Mouse (Mus musculus) left cerebral cortex, adult 18-20 months (tissue): ENCODE measurements around the gene Capn8. TPM values are rescaled to one million over a fixed set of nuclear protein-coding genes. Genes with fewer than 3 reads are reported as not detected.

Source experiments
- DNase-seq, 2 experiments: peaks; one replicate each; pipeline ENCODE4 v3.0.0; 2021 to 2022; ENCODE audit warnings: low spot score in 2 of 2, mixed read lengths in 1 of 2
- total RNA-seq, 2 experiments: library from RNA; stranded (reverse); gene quantifications; 2 replicates each; pipeline ENCODE4 v1.2.3; 2021

The Capn8 gene
- total RNA-seq, 2 experiments from 2014 or later: not detected

DNA sequence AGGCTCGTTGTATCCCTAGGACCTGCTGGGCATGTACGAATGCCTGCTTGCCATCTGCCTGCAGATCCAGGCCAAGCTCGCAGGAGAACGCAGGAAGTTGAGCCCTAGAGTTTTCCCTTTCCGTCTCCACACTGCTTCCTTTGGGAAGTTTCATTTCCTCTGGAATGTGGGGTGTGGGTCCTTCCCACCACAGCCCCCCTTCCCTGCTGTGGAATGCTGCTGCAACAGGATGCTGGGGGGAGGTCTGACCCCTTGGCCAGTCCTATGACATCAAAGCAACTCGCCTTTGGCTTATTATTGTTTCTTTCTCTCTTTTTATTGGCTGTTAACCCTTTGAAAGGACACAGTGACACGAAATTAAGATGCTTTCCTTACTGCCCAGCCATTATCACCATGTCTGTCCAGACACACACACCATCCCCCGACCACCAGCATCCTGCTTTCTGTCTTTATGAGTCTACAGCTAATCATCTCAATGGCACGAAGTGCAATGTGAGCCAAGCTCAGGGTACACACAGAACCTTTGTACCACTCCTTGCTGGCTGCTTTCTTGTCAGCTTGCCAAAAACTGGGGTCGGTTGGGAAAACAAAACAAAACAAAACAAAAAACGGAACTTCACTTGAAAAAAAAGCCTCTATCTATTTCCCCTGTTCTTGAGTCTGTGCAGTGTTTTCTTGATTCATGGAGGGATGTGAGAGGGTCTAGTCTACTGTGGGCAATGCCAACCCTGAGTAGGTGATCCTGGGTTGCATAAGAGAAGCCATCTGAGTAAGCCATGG, 105.9 kb downstream of the Capn8 start:
- DNase-seq: no peak

DNA sequence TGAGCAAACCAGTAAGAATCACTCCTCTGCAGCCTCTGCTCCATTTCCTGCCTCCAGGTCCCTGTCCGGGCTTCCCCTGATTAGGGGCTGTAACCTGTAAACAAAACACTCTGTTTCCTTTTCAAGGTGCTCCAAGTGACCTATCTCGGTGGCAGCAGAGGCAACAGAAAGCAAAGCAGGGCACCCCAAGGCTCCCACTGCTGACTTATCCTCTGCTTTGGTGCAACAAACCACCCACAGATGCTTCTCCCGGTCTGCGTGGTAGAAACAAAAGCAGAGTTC, 106.5 kb downstream of the Capn8 start:
- DNase-seq: no peak

DNA sequence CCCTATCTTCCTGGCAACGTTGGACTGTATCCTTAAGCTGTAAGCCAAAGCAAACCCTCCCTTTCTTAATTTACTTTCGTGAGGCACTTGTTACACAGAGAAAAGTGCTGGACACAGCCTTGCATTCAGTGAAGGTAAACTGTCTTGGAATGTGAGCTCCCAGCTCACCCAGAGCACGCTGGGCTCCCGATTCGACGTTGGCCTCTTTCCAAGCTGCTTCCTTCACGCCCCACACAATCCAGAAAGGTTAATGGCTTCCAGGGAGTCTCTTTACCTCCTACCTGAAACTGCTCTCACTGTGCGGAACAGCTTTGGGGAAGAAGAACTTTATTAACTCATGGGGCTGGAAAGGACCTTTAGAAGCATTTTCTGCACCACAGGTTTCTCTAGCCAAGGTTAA, 110.5 kb downstream of the Capn8 start:
- DNase-seq: no peak

DNA sequence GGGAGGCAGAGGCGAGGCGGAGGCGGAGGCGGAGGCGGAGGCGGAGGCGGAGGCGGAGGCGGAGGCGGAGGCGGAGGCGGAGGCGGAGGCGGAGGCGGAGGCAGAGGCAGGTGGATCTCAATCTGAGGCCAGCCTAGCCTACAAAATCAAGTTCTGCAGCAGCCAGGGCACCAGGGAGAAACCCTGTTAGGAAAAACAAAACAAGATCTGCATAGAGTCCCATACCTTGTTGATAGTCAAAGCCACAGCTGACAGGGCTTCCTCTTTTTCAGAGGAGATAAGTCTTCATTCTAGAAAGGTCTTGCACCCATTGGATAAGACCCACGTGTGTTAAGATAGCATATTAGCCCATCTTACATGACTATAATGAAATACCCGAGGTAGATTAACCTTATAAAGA, 113.3 kb downstream of the Capn8 start:
- DNase-seq: no peak

DNA sequence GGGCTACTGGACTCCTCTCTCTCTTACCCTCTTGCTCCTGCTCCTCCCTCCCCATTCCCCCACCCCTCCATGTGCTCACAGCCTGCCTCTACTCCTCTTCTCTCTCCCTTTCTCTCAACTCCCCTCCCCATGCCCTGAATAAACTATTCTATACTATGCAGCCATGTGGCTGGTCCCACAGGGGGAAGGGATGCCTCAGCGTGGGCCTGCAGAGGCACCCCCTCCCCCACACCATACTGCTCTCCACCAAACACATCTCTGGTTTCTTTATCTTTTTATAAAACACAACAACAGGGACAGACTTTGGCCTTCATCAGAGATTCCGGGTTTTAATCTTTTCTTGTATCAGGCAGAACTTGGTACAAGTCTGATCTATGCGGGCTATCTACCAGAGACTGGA, 114.4 kb downstream of the Capn8 start:
- DNase-seq: no peak

DNA sequence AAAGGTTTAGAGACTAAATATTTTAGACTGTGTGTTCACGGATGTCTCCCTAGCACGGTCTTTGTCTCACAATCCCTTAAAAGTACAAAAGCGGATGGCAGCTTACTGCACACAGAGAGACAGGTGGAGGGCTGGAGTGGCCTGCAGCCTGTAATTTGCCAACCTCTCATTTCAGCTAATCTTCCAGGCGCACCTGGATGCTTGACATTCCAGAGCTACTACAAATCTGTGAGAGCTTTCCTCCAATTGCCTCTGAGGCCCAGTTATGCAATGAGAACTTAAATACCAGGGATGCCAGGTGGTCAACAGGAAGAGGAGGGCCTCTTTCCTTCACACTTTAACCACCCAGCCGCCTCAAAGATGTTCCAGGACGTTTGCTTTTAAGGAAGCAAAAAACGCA, 114.8 kb downstream of the Capn8 start:
- no peak for DNase-seq

Other genes starting within 250 kb of the Capn8 start
- 10 to 100 TPM; 59.6 TPM for gene Fbxo28, start 223.4 kb upstream of the Capn8 start, total RNA-seq
- gene Trp53bp2, start 155.8 kb upstream of the Capn8 start, total RNA-seq: 10 to 100 TPM; 19.0 to 20.1 TPM
- 10 to 100 TPM; 65.1 to 66.8 TPM for gene Capn2, start 47.4 kb upstream of the Capn8 start, total RNA-seq
- gene Ccdc185, start 184.2 kb downstream of the Capn8 start, total RNA-seq: under 1 TPM; 0.16 to 0.26 TPM
- 100 to 1,000 TPM; 105 to 117 TPM for gene Susd4, start 198.9 kb downstream of the Capn8 start, total RNA-seq